26 mouse cellular contexts compared by ENCODE assay signal in the genomic region with DNA sequence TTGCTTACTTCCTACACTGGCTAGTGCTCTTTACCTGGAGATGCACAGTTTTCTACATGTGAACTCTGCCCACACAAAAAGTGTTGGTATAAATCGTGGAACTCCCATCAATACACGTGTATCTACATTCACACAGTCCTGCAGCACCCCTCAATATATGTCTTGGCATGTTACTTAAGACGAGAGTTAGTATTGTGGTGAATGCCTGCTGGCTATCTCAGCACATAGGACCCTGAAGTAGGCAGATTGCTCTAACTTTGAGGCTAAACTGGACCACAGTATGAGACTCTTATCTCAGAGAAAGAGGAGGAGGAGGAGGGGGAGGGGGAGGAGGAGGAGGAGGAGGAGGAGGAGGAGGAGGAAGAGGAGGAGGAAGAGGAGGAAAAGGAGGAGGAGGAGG. TPM values are rescaled to one million over a fixed set of nuclear protein-coding genes. Genes with fewer than 3 reads are reported as not detected.
DNase-seq lines count a peak whose midpoint lies in the region; ATAC-seq and TF ChIP-seq lines count a peak whose summit lies in the region.
"Had no signal": no experiment of that assay in that cellular context is flagged by ENCODE, and none has a peak within 500 bp of the region (broad histone marks: within the 10 kb centered on the region; RNA-seq: fewer than 3 reads in every experiment).

No protein-coding gene starts in this region.

- TF ChIP-seq RAD21 in MEL (IDR thresholded peaks at IDR 0.05; ENCODE audit: low read depth, low read length): no peak

- no peak for TF ChIP-seq EP300 in MEL (IDR thresholded peaks at IDR 0.05; ENCODE audit: low read depth in 1 of 2, low read length in 2 of 2)

- H3K9ac ChIP-seq in MEL (ENCODE audit: control insufficient read depth, low read depth, low read length, poor library complexity, severe bottlenecking): no peak overlapping the region
- no peak overlapping the region for H3K9ac ChIP-seq in hindbrain, embryonic 13.5 days
- H3K9ac ChIP-seq: embryonic facial prominence, embryonic 12.5 days; forebrain, embryonic 13.5 days; forebrain, embryonic 15.5 days; forebrain, postnatal 0 days had no signal

- peaks cover 2 to 3% of the 10 kb centered on the region in 2 experiments; a peak in 3 of 4 replicates for H3K4me1 ChIP-seq in MEL (ENCODE audit: control insufficient read depth in 1 of 2, insufficient read depth in 2 of 2, low read length in 2 of 2)
- no peaks in the 10 kb centered on the region for H3K4me1 ChIP-seq in hindbrain, embryonic 13.5 days (replicated peaks)
- H3K4me1 ChIP-seq: embryonic facial prominence, embryonic 10.5 days; embryonic facial prominence, embryonic 12.5 days; forebrain, embryonic 13.5 days; forebrain, embryonic 15.5 days had no signal

- H3K36me3 ChIP-seq in MEL (ENCODE audit: control insufficient read depth in 1 of 2, insufficient read depth in 2 of 2, low read length in 2 of 2): peaks cover 0 to 5% of the 10 kb centered on the region in 2 experiments; a peak in 2 of 4 replicates
- no peaks in the 10 kb centered on the region for H3K36me3 ChIP-seq in hindbrain, embryonic 13.5 days
- H3K36me3 ChIP-seq: embryonic facial prominence, embryonic 10.5 days; embryonic facial prominence, embryonic 12.5 days; forebrain, embryonic 15.5 days; G1E had no signal

- H3K27me3 ChIP-seq in MEL (ENCODE audit: control insufficient read depth in 1 of 2, insufficient read depth in 2 of 2, low read length in 2 of 2): peaks cover 3 to 4% of the 10 kb centered on the region in 2 experiments
- no peaks in the 10 kb centered on the region for H3K27me3 ChIP-seq in hindbrain, embryonic 13.5 days
- H3K27me3 ChIP-seq: embryonic facial prominence, embryonic 12.5 days; forebrain, embryonic 13.5 days; forebrain, embryonic 15.5 days had no signal

- no peaks in the 10 kb centered on the region for H3K9me3 ChIP-seq in MEL (replicated peaks; ENCODE audit: insufficient read depth, low read length)
- no peaks in the 10 kb centered on the region for H3K9me3 ChIP-seq in hindbrain, embryonic 13.5 days
- H3K9me3 ChIP-seq: embryonic facial prominence, embryonic 10.5 days; embryonic facial prominence, embryonic 12.5 days; forebrain, embryonic 13.5 days; forebrain, embryonic 15.5 days; G1E had no signal

- H3K4me3 ChIP-seq in MEL (ENCODE audit: control insufficient read depth in 1 of 2, insufficient read depth in 1 of 2, low read depth in 2 of 2, low read length in 2 of 2): no peak overlapping the region
- no peak overlapping the region for H3K4me3 ChIP-seq in hindbrain, embryonic 13.5 days
- H3K4me3 ChIP-seq: embryonic facial prominence, embryonic 10.5 days; embryonic facial prominence, embryonic 12.5 days; forebrain, embryonic 13.5 days; forebrain, embryonic 15.5 days had no signal

- no peak for TF ChIP-seq CTCF in MEL (IDR thresholded peaks at IDR 0.05 in 2 of 3, conservative IDR thresholded peaks at IDR 0.05 in 1 of 3; ENCODE audit: control insufficient read depth in 1 of 3, insufficient read depth in 1 of 3, low read depth in 2 of 3, low read length in 3 of 3, poor library complexity in 1 of 3, severe bottlenecking in 1 of 3)

- TF ChIP-seq POLR2A in MEL (IDR thresholded peaks at IDR 0.05; ENCODE audit: control insufficient read depth in 1 of 2, insufficient read depth in 1 of 2, low read depth in 1 of 2, low read length in 2 of 2, poor library complexity in 1 of 2): no peak

- H3K4me2 ChIP-seq in hindbrain, embryonic 13.5 days: no peak overlapping the region
- H3K4me2 ChIP-seq: embryonic facial prominence, embryonic 12.5 days; forebrain, embryonic 13.5 days; forebrain, embryonic 15.5 days had no signal

- 79% methylated on average over 3 of the region's 3 CpGs for WGBS in hindbrain, embryonic 13.5 days

- no peak overlapping the region for H3K27ac ChIP-seq in MEL (ENCODE audit: control insufficient read depth, low read depth, low read length)
- H3K27ac ChIP-seq in hindbrain, embryonic 13.5 days: no peak overlapping the region
- H3K27ac ChIP-seq: embryonic facial prominence, embryonic 10.5 days; embryonic facial prominence, embryonic 12.5 days; forebrain, embryonic 13.5 days; forebrain, embryonic 15.5 days had no signal

- DNase-seq in MEL (ENCODE audit: low read depth, low spot score): peak; percentile 22
- DNase-seq in frontal cortex, postnatal 10 days (ENCODE audit: low spot score in 2 of 2): no peak
- DNase-seq in gastrocnemius, postnatal 25 days: no peak
- DNase-seq: adrenal gland, adult 2 months; adrenal gland, postnatal 10 days; adrenal gland, postnatal 25 days; cerebellum, adult 11 months; cerebellum, adult 18-20 months; cerebellum, adult 8-10 months; cerebellum, adult 9-11 months; cerebellum, postnatal 14 days; cerebellum, postnatal 36 days; forebrain, postnatal 0 days had no signal

- ATAC-seq in megakaryocyte progenitor cell, adult 5-6 weeks (replicated peaks; ENCODE audit: poor library complexity): peak; percentile 42; the same call in 1 of the 2 replicates
- ATAC-seq in hindbrain, embryonic 13.5 days (ENCODE audit: low FRiP score): no peak
- ATAC-seq: forebrain, embryonic 13.5 days; forebrain, embryonic 15.5 days; forebrain, postnatal 0 days had no signal

- no peaks in the 10 kb centered on the region for H3K79me2 ChIP-seq in MEL (ENCODE audit: control insufficient read depth, insufficient read depth, low read length, poor library complexity)

TF ChIP-seq in MEL, 35 proteins besides CTCF, POLR2A, EP300 and RAD21 (continues in another document):
- TF ChIP-seq ZMIZ1 (IDR thresholded peaks at IDR 0.05; ENCODE audit: low read depth, low read length) (no peak), KAT2A (conservative IDR thresholded peaks at IDR 0.05; ENCODE audit: low read depth, low read length) (no peak), ZC3H11A (IDR thresholded peaks at IDR 0.05; ENCODE audit: low read depth, low read length) (no peak), TBP (IDR thresholded peaks at IDR 0.05; ENCODE audit: low read depth, low read length) (no peak), NELFE (IDR thresholded peaks at IDR 0.05; ENCODE audit: low read depth, low read length) (no peak), POLR2AphosphoS5 (IDR thresholded peaks at IDR 0.05; ENCODE audit: borderline replicate concordance, low read depth, low read length) (no peak), TAL1 (IDR thresholded peaks at IDR 0.05; ENCODE audit: low read length) (no peak), HCFC1 (IDR thresholded peaks at IDR 0.05; ENCODE audit: low read depth, low read length) (no peak), USF2 (IDR thresholded peaks at IDR 0.05; ENCODE audit: borderline replicate concordance in 1 of 2, insufficient read depth in 1 of 2, low read depth in 1 of 2, low read length in 2 of 2) (no peak), TCF12 (IDR thresholded peaks at IDR 0.05; ENCODE audit: low read depth, low read length) (no peak), JUND (IDR thresholded peaks at IDR 0.05; ENCODE audit: low read depth, low read length) (no peak), MAFK (IDR thresholded peaks at IDR 0.05; ENCODE audit: borderline replicate concordance, low read depth, low read length) (no peak), ZKSCAN1 (IDR thresholded peaks at IDR 0.05; ENCODE audit: low read depth, low read length) (no peak), USF1 (IDR thresholded peaks at IDR 0.05; ENCODE audit: low read depth, low read length) (no peak), MAZ (IDR thresholded peaks at IDR 0.05; ENCODE audit: low read depth, low read length) (no peak), ETS1 (IDR thresholded peaks at IDR 0.05; ENCODE audit: low read depth, low read length) (no peak)

RNA-seq across cellular contexts. Expression of a gene that starts 11.6 kb away (rescaled TPM):
- not detected in 2 replicates for total RNA-seq in MEL (2012; rRNA removed)
- polyA plus RNA-seq in MEL (2012; ENCODE audit: insufficient read depth in 1 of 2, insufficient read length in 2 of 2, low read depth in 1 of 2, low replicate concordance in 2 of 2, missing spikeins in 1 of 2): not detected
- total RNA-seq in megakaryocyte progenitor cell, adult 5-6 weeks (2015): not detected in 2 replicates
- total RNA-seq in megakaryocyte progenitor cell, adult 5-6 weeks (2017): not detected in 2 replicates
- not detected in 2 replicates for polyA plus RNA-seq in hindbrain, embryonic 13.5 days (2015; fragmentation: Nextera tagmentation; extraction: Ambion mirVana)
- total RNA-seq in gastrocnemius, postnatal 25 days (2021): not detected
- total RNA-seq: adrenal gland, postnatal 25 days; forebrain, postnatal 0 days had no signal
- polyA plus RNA-seq: adrenal gland, adult 2 months; brain, embryonic 14.5 days; C2C12; cortical plate, adult 2 months; embryonic facial prominence, embryonic 10.5 days; embryonic facial prominence, embryonic 12.5 days; embryonic facial prominence, embryonic 14.5 days; forebrain, embryonic 11.5 days; forebrain, embryonic 13.5 days; forebrain, embryonic 15.5 days; forebrain, postnatal 0 days; G1E had no signal

RNA-seq across cellular contexts. Expression of a gene that starts 35.7 kb away (rescaled TPM):
- total RNA-seq in MEL (2012; rRNA removed): 0.20 TPM in 1 of 2 replicates, not detected in the other
- under 1 TPM in 1 of 2 experiments, not detected in 1; 0.54 TPM for polyA plus RNA-seq in MEL (2012; ENCODE audit: insufficient read depth in 1 of 2, insufficient read length in 2 of 2, low read depth in 1 of 2, low replicate concordance in 2 of 2, missing spikeins in 1 of 2)
- total RNA-seq in megakaryocyte progenitor cell, adult 5-6 weeks (2015): not detected in 2 replicates
- 0.33 TPM in 1 of 2 replicates, not detected in the other for total RNA-seq in megakaryocyte progenitor cell, adult 5-6 weeks (2017)
- 0.09 TPM in 1 of 2 replicates, not detected in the other for polyA plus RNA-seq in hindbrain, embryonic 13.5 days (2015; fragmentation: Nextera tagmentation; extraction: Ambion mirVana)
- total RNA-seq in gastrocnemius, postnatal 25 days (2021): not detected
- total RNA-seq: forebrain, postnatal 0 days had no signal
- polyA plus RNA-seq: brain, embryonic 14.5 days; C2C12; cortical plate, adult 2 months; embryonic facial prominence, embryonic 10.5 days; embryonic facial prominence, embryonic 12.5 days; forebrain, embryonic 11.5 days; forebrain, embryonic 13.5 days; forebrain, embryonic 15.5 days; forebrain, postnatal 0 days; G1E had no signal

RNA-seq across cellular contexts. Expression of a gene that starts 39.9 kb away (rescaled TPM):
- total RNA-seq in MEL (2012; rRNA removed): not detected in 2 replicates
- not detected for polyA plus RNA-seq in MEL (2012; ENCODE audit: insufficient read depth in 1 of 2, insufficient read length in 2 of 2, low read depth in 1 of 2, low replicate concordance in 2 of 2, missing spikeins in 1 of 2)
- total RNA-seq in megakaryocyte progenitor cell, adult 5-6 weeks (2015): 0.39 TPM in 1 of 2 replicates, not detected in the other
- 0.10 TPM in 1 of 2 replicates, not detected in the other for total RNA-seq in megakaryocyte progenitor cell, adult 5-6 weeks (2017)
- not detected in 2 replicates for polyA plus RNA-seq in hindbrain, embryonic 13.5 days (2015; fragmentation: Nextera tagmentation; extraction: Ambion mirVana)
- not detected for total RNA-seq in gastrocnemius, postnatal 25 days (2021)
- polyA plus RNA-seq: adrenal gland, adult 2 months; brain, embryonic 14.5 days; C2C12; cortical plate, adult 2 months; embryonic facial prominence, embryonic 10.5 days; embryonic facial prominence, embryonic 12.5 days; forebrain, embryonic 11.5 days; forebrain, embryonic 13.5 days; forebrain, embryonic 15.5 days; forebrain, postnatal 0 days; G1E had no signal

RNA-seq across cellular contexts. Expression of a gene that starts 54.9 kb away (rescaled TPM):
- total RNA-seq in MEL (2012; rRNA removed): not detected in 2 replicates
- under 1 TPM in 1 of 2 experiments, not detected in 1; 0.58 TPM for polyA plus RNA-seq in MEL (2012; ENCODE audit: insufficient read depth in 1 of 2, insufficient read length in 2 of 2, low read depth in 1 of 2, low replicate concordance in 2 of 2, missing spikeins in 1 of 2)
- not detected in 2 replicates for total RNA-seq in megakaryocyte progenitor cell, adult 5-6 weeks (2015)
- not detected in 2 replicates for total RNA-seq in megakaryocyte progenitor cell, adult 5-6 weeks (2017)
- not detected in 2 replicates for polyA plus RNA-seq in hindbrain, embryonic 13.5 days (2015; fragmentation: Nextera tagmentation; extraction: Ambion mirVana)
- total RNA-seq in gastrocnemius, postnatal 25 days (2021): not detected
- total RNA-seq: adrenal gland, adult 2 months; adrenal gland, postnatal 10 days; adrenal gland, postnatal 25 days; adrenal gland, postnatal 4 days; forebrain, postnatal 0 days; G1E had no signal
- polyA plus RNA-seq: adrenal gland, adult 2 months; brain, embryonic 14.5 days; C2C12; cortical plate, adult 2 months; embryonic facial prominence, embryonic 10.5 days; embryonic facial prominence, embryonic 12.5 days; embryonic facial prominence, embryonic 14.5 days; forebrain, embryonic 11.5 days; forebrain, embryonic 13.5 days; forebrain, embryonic 15.5 days; forebrain, postnatal 0 days; G1E had no signal

RNA-seq across cellular contexts. Expression of a gene that starts 55.2 kb away (rescaled TPM):
- not detected in 2 replicates for total RNA-seq in MEL (2012; rRNA removed)
- 1 to 10 TPM in 1 of 2 experiments, not detected in 1; 1.6 TPM for polyA plus RNA-seq in MEL (2012; ENCODE audit: insufficient read depth in 1 of 2, insufficient read length in 2 of 2, low read depth in 1 of 2, low replicate concordance in 2 of 2, missing spikeins in 1 of 2)
- total RNA-seq in megakaryocyte progenitor cell, adult 5-6 weeks (2015): not detected in 2 replicates
- total RNA-seq in megakaryocyte progenitor cell, adult 5-6 weeks (2017): not detected in 2 replicates
- polyA plus RNA-seq in hindbrain, embryonic 13.5 days (2015; fragmentation: Nextera tagmentation; extraction: Ambion mirVana): not detected in 2 replicates
- total RNA-seq in gastrocnemius, postnatal 25 days (2021): not detected
- total RNA-seq: adrenal gland, adult 2 months; adrenal gland, postnatal 10 days; adrenal gland, postnatal 25 days; adrenal gland, postnatal 4 days; forebrain, postnatal 0 days; G1E had no signal
- polyA plus RNA-seq: adrenal gland, adult 2 months; brain, embryonic 14.5 days; C2C12; cortical plate, adult 2 months; embryonic facial prominence, embryonic 10.5 days; embryonic facial prominence, embryonic 12.5 days; embryonic facial prominence, embryonic 14.5 days; forebrain, embryonic 11.5 days; forebrain, embryonic 13.5 days; forebrain, embryonic 15.5 days; forebrain, postnatal 0 days; G1E had no signal
